Mouse (Mus musculus): ENCODE measurements at regions not wholly inside any gene's neighbourhood (a gene's known extent, or its start where the extent isn't known, plus 50 kb on each side); places are given as distances from the start of the nearest gene placed in this dataset.
A peak's percentile ranks its signal among the peaks of the same experiment; 100 is the strongest.

DNA sequence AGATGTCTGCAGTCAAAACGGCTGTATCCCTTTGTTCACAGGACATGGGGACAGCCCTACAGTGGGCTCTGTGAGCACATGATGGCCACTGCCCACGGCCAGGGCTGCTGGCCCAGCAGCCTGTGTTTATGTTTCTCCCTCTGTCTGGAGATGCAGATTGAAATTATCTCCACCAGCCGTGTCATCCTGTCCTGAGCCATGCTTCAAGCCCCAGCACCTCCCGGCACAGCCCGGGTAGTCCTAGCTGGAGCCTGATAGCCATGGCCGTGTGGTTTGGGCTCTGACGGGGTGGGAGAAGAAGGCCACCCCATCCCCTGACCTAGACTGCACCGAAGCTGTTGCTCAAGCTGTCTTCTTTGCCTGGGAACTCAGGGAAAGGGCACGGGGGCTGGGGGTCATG lies 113.2 kb upstream of the Mrps22 start:
- POLR2A ChIA-PET: no interaction called here
- no peak for ATAC-seq

DNA sequence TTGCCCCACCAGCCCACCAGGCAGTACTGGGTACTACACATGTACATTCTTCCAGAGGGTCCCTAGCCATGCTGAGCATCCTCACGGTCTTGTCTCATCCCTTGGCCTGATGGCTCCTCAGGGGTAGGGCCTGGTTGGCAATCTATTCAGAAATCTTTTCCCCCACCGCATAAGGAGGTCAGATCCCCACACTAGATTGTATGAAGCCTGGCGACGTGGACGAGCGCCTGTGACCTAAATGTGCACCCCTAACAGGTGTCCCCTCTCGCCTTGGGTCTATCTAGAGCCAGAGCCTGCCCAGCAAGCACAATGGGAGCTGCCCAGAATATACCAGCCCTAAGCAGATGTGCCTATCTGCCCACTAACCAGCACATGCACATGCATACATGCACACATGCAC lies 111.4 kb upstream of the Mrps22 start:
- CTCF ChIA-PET: no interaction called here

More for the DNA sequence above, 113.2 kb upstream of the Mrps22 start:
- peaks cover under 1% of the 10 kb centered on the region for H3K27me3 ChIP-seq
- no peak for DNase-seq (ENCODE audit: low read depth, low spot score)
- no peak for TF ChIP-seq CTCF (IDR thresholded peaks at IDR 0.05)
- CTCF ChIA-PET: no interaction called here
- in situ Hi-C loops (cut with MboI; ENCODE audit: low pct_unique_long_range_greater_than_20kb): no loop called here

GRCm38 (mm10) chr9:98712023-98712563 lies 110.6 kb upstream of the Mrps22 start:
- no peak for DNase-seq (ENCODE audit: low read depth, low spot score)
- CTCF ChIA-PET: no interaction called here
- no peak for ATAC-seq
- TF ChIP-seq CTCF (IDR thresholded peaks at IDR 0.05): no peak
- H3K27me3 ChIP-seq: peaks cover 7% of the 10 kb centered on the region
- in situ Hi-C loops (cut with MboI; ENCODE audit: low pct_unique_long_range_greater_than_20kb): no loop called here
- POLR2A ChIA-PET: no interaction called here

More for the DNA sequence above, 111.4 kb upstream of the Mrps22 start:
- H3K27me3 ChIP-seq: peaks cover 7% of the 10 kb centered on the region
- in situ Hi-C loops (cut with MboI; ENCODE audit: low pct_unique_long_range_greater_than_20kb): no loop called here
- POLR2A ChIA-PET: interaction anchor here (0.6 kb wide), 1 partner anchor 284 kb away, joined by 4 read pairs; no protein-coding TSS in a partner anchor
- TF ChIP-seq CTCF (IDR thresholded peaks at IDR 0.05): no peak
- DNase-seq (ENCODE audit: low read depth, low spot score): no peak
- no peak for ATAC-seq

DNA sequence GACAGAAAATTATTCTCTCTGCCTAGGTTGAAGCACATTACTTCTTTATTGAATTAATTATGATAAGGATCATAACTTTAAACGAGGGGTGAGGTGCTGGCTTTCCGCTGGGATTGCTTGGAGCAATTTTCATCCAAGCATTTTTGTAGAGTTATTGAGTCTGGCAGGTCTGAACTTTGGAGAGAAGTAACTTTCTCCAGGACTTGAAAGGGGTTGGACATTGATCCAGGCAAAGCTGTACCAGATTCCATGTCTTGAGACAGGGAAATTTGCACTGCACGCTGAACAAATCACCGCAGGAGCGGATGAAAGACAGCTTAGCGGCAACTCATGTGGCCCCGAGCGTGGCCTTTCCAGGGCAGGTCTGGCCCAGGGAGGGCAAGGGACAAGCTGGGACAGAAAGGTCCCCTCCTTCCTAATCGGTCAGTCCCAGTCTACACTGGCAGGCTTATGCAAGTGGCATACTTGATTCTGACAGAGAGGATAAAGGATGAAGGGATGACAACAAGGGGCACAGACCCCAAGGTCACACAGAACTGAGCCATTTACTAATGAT lies 108.8 kb upstream of the Mrps22 start:
- CTCF ChIA-PET: interaction anchor here (0.8 kb wide), 1 partner anchor 9 kb away, joined by 3 read pairs; no protein-coding TSS in a partner anchor
- in situ Hi-C loops (cut with MboI; ENCODE audit: low pct_unique_long_range_greater_than_20kb): no loop called here
- peaks cover 21% of the 10 kb centered on the region for H3K27me3 ChIP-seq
- no peak for TF ChIP-seq CTCF (IDR thresholded peaks at IDR 0.05)
- DNase-seq (ENCODE audit: low read depth, low spot score) (no peak), ATAC-seq (no peak)
- POLR2A ChIA-PET: interaction anchor here (0.6 kb wide), 1 partner anchor 94 kb away, joined by 5 read pairs; no protein-coding TSS in a partner anchor

- TF ChIP-seq CTCF (IDR thresholded peaks at IDR 0.05): no peak
- H3K27me3 ChIP-seq: peaks cover 25% of the 10 kb centered on the region
- ATAC-seq (no peak), DNase-seq (ENCODE audit: low read depth, low spot score) (no peak)
- ChIA-PET CTCF (no interaction called here), POLR2A (no interaction called here)
- in situ Hi-C loops (cut with MboI; ENCODE audit: low pct_unique_long_range_greater_than_20kb): no loop called here
Measured at GRCm38 (mm10) chr9:98708001-98708680, 106.7 kb upstream of the Mrps22 start.

- in situ Hi-C loops (cut with MboI; ENCODE audit: low pct_unique_long_range_greater_than_20kb): no loop called here
- POLR2A ChIA-PET: no interaction called here
- CTCF ChIA-PET: no interaction called here
- TF ChIP-seq CTCF (IDR thresholded peaks at IDR 0.05): no peak
- H3K27me3 ChIP-seq: peaks cover 25% of the 10 kb centered on the region
- DNase-seq (ENCODE audit: low read depth, low spot score) (no peak), ATAC-seq (no peak)
Measured at GRCm38 (mm10) chr9:98707491-98707890, 106.0 kb upstream of the Mrps22 start.

DNA sequence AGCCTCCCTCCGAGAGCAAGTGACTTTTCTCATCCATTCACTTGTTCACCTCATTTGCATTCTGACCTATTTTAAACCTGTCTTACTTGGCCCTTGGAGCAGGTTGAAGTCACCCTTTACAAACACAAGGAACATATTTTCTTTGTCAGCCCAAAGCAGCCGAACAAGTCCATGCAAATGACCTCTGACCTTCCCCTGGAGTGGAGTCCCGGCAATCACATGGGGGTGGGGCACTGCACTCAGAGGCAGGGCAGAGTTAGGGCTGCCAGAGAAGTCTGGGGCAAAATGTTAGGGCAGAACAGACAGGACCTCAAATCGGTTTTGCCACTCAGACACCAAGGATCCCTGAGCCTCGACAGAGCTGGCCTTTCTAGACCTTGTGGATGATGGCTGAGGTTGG lies 102.7 kb upstream of the Mrps22 start:
- in situ Hi-C loops (cut with MboI; ENCODE audit: low pct_unique_long_range_greater_than_20kb): no loop called here
- DNase-seq (ENCODE audit: low read depth, low spot score) (no peak), ATAC-seq (no peak)
- ChIA-PET POLR2A (no interaction called here), CTCF (no interaction called here)
- peaks cover 26% of the 10 kb centered on the region for H3K27me3 ChIP-seq
- no peak for TF ChIP-seq CTCF (IDR thresholded peaks at IDR 0.05)

DNA sequence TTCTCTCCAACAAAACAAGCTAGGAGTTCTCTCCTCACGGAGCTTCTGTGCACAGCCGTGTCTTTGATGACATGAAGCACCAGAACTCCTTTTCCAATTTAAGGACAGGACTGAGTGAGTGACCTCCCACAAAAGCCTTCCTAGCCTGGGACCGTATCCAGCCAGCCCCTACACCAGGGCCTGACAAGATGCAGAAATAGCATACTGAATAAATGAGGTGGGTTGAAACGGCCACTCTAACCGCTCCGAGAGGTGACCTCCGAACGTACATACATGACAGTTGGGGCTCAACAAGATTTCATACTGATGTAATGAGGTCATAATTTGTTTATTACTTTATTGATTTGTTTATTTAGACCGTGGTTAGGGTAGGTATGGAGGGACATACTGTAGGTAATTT lies 101.9 kb upstream of the Mrps22 start:
- no peak for ATAC-seq
- ChIA-PET POLR2A (no interaction called here), CTCF (no interaction called here)
- peaks cover 23% of the 10 kb centered on the region for H3K27me3 ChIP-seq
- no peak for DNase-seq (ENCODE audit: low read depth, low spot score)
- no peak for TF ChIP-seq CTCF (IDR thresholded peaks at IDR 0.05)
- in situ Hi-C loops (cut with MboI; ENCODE audit: low pct_unique_long_range_greater_than_20kb): no loop called here

GRCm38 (mm10) chr9:98700571-98700970 lies 99.1 kb upstream of the Mrps22 start:
- in situ Hi-C loops (cut with MboI; ENCODE audit: low pct_unique_long_range_greater_than_20kb): no loop called here
- ATAC-seq: no peak
- DNase-seq (ENCODE audit: low read depth, low spot score): no peak
- POLR2A ChIA-PET: no interaction called here
- CTCF ChIA-PET: no interaction called here
- peaks cover 20% of the 10 kb centered on the region for H3K27me3 ChIP-seq
- TF ChIP-seq CTCF (IDR thresholded peaks at IDR 0.05): no peak

GRCm38 (mm10) chr9:98697155-98697554 lies 95.7 kb upstream of the Mrps22 start:
- in situ Hi-C loops (cut with MboI; ENCODE audit: low pct_unique_long_range_greater_than_20kb): no loop called here
- TF ChIP-seq CTCF (IDR thresholded peaks at IDR 0.05): peak; percentile 43
- peaks cover 10% of the 10 kb centered on the region for H3K27me3 ChIP-seq
- ChIA-PET CTCF (no interaction called here), POLR2A (interaction anchor here (0.6 kb wide), 1 partner anchor 705 kb away, joined by 3 read pairs; no protein-coding TSS in a partner anchor)
- ATAC-seq (no peak), DNase-seq (ENCODE audit: low read depth, low spot score) (no peak)

- DNase-seq (ENCODE audit: low read depth, low spot score): no peak
- TF ChIP-seq CTCF (IDR thresholded peaks at IDR 0.05): no peak
- CTCF ChIA-PET: no interaction called here
- no peak for ATAC-seq
- POLR2A ChIA-PET: no interaction called here
- in situ Hi-C loops (cut with MboI; ENCODE audit: low pct_unique_long_range_greater_than_20kb): no loop called here
- H3K27me3 ChIP-seq: peaks cover 8% of the 10 kb centered on the region
Measured at GRCm38 (mm10) chr9:98695035-98695434, 93.6 kb upstream of the Mrps22 start.

Measured in Patski (cell line).